Mouse (Mus musculus) lung, postnatal 36 days (tissue): ENCODE data around the gene Lmod2.

Experiments
- DNase-seq: peaks from one replicate; pipeline ENCODE4 v3.0.0; 2022; ENCODE audit warnings: mixed read lengths

Lmod2 gene

DNA sequence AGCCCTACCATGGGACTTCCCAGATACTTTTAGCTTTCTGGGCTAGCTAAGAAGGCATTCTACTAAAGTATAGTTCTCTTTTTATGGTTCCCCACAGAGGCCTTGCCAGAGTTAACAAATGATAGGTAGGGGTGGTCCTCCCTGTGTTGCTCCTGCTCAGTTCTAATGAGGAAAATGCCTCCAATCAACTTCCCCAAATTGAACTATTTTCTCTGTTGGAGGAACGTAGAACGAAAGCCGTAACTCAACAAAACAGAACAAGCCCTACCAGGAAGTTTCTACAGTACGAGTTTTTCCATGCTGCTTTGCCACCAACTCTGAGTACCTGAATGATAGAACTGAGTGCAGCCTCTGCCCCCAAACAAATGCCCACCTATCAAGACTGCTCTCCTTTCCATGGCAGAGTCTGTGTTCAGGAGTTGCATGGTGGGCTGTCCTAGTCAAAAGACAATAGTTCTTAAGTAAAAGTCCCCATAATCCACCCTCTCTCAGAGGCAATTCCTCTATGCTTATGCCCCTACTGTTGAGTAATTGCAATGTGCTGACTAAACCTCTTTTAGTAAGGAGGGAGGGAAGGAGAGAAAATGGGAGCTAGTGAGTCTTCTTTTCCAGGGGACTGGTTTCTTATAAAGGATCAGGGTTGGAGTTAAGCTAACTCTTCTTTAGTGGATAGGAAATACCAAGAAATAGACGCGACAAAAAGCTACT lies 47.9 kb downstream of the Lmod2 start:
- no peak for DNase-seq

- no peak for DNase-seq
These were observed 49.6 kb downstream of the Lmod2 start for GRCm38 (mm10) chr6:24647103-24647691.

- DNase-seq = no peak
These were observed 50.8 kb downstream of the Lmod2 start for GRCm38 (mm10) chr6:24648403-24648802.

- DNase-seq = peak; percentile 30
These were observed 53.2 kb downstream of the Lmod2 start for GRCm38 (mm10) chr6:24650719-24651118.

DNA sequence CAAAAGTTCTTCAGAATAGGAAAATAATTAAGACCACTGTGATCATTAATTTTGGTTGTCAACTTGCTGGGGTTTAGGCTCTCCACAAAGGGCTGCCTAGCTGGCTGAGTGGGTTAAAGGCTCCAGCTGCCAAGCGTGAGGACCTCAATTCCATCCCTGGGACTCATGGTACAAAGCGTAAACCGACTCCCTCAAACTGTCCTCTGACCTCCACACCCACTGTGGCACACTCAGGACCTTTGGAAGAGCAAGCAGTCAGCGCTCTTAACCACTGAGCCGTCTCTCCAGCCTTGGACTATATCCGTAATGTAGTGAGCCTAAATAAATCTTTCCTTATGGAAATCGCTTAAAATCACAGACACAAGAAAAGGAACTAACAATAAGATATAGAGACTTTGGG lies 54.0 kb downstream of the Lmod2 start:
- no peak for DNase-seq
